Mouse (Mus musculus) adrenal gland, postnatal 14 days (tissue): ENCODE results near the gene Ufl1. TPM values are rescaled to one million over a fixed set of nuclear protein-coding genes. Genes with fewer than 3 reads are reported as not detected.

Experiments
- total RNA-seq: library from RNA; stranded (reverse); gene quantifications from 2 replicates; pipeline ENCODE4 v1.2.3, GENCODE M21; 2021

Gene Ufl1
- total RNA-seq, 1 experiment from 2014 or later: 33.7 TPM

Other genes starting within 250 kb of the Ufl1 start
- gene Fhl5, start 38.9 kb downstream of the Ufl1 start, total RNA-seq: 1.2 and 1.7 TPM in 2 replicates